Mouse (Mus musculus) spleen, postnatal 14 days (tissue): ENCODE data around the gene Lysmd4.
A peak's percentile ranks its signal among the peaks of the same experiment; 100 is the strongest.

ENCODE experiments used
- DNase-seq, 2 experiments: peaks; one replicate each; pipeline ENCODE4 v3.0.0; 2021 to 2022; ENCODE audit warnings: low spot score in 2 of 2

The Lysmd4 gene

DNA sequence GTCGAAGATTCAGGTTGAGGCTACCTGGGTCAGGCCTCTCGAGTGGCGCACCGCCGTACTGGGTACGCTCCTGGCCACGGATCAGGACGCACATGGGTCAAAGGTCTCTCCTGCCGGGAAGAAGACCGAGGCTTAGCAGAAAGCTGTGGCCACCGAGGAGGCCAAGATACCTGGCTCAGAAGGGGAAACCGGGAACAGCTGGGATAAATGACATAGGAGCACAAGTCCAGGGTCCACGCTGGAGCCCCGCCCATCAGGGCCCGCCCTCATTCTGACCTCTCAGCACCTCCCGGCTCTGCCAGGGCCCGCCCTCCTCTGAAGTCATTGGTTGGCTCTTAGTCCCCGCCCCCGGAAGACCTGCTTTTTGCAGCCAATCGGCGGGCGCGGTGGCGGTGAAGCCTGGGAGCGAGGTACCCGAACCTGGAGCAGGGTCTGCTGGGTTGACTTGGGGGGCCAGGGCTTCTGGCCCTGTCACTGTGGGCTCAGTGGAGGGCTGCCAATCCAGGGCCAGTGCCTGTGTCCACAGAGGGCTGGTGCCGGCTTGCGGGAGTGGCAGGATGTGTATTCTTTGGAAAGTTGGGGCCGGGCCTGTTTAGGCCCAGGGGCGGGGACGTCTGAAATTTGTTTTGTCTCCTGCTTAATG is at the start of gene Lysmd4:
Gene Lysmd4, plus strand, starts transcription at position 325 of the 643 bp plus-strand sequence.
- DNase-seq = peak; percentile 91 to 93

GRCm38 (mm10) chr7:67173522-67174195 is 48.7 kb upstream of the Lysmd4 start:
- DNase-seq = no peak

- DNase-seq = no peak
Observed at GRCm38 (mm10) chr7:67183786-67184185, 38.6 kb upstream of the Lysmd4 start.

GRCm38 (mm10) chr7:67199412-67199811 is 22.9 kb upstream of the Lysmd4 start:
- peak in 1 of 2 experiments; percentile 18 for DNase-seq

DNA sequence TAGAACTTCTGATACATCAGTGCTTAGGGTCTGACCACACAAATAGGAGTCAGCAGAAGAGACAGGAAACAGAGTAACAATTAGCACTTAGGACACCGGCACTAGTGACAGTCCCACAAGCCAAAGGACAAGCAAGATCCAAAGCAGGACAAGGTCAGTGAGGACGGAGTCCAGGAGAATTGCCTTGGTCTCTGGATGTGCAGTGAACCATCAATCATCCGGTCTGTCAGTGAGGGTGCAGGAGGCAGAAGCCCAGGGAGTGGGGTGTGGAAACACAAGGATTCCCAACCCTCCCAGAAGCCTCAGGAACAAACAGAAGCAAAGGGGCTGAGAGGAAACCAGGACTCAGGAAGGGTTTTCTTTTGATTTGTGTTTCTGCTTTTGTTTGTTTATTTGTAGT is 18.7 kb upstream of the Lysmd4 start:
- no peak for DNase-seq

GRCm38 (mm10) chr7:67205734-67206425 is 16.5 kb upstream of the Lysmd4 start:
- no peak for DNase-seq

DNA sequence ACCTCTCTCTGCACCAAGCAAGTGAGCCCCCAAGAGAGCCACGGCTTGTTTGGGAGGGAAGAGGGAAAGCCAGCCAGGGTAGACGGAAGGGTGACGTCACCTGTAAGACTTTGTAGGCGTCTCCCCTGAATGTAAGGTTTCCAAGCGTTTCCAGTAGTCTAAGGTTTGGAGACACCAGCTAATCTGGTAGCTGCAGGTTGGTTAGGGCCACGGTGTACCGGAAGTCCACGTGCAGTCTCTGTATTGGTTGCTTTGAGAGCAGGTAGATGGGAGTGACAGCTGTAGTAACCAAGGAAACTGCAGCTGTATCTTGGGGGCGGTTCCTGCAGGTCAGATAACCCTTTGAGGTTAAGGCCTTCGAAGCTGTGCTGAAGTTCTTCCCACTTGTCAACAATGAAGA is 15.8 kb upstream of the Lysmd4 start:
- DNase-seq = no peak

- no peak for DNase-seq
Observed at GRCm38 (mm10) chr7:67207701-67208100, 14.6 kb upstream of the Lysmd4 start.

DNA sequence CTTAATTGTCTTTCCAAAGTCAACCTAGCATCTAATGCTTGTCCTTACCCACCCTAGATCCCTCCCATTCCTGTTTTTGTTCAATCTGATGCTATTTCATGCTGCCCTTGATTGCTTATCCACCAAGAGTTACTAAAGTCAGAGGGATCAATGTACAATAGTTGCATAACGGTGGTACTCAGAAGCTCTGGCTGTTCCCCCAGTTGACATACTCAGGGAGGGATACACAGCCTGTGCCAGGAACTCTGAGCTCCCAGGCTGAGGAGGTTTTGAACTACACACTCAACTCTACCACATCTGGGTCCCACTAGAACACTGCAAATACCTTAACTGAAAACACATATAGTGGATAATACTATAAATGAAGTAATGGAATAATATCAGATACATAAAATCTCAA is 14.0 kb upstream of the Lysmd4 start:
- no peak for DNase-seq

DNA sequence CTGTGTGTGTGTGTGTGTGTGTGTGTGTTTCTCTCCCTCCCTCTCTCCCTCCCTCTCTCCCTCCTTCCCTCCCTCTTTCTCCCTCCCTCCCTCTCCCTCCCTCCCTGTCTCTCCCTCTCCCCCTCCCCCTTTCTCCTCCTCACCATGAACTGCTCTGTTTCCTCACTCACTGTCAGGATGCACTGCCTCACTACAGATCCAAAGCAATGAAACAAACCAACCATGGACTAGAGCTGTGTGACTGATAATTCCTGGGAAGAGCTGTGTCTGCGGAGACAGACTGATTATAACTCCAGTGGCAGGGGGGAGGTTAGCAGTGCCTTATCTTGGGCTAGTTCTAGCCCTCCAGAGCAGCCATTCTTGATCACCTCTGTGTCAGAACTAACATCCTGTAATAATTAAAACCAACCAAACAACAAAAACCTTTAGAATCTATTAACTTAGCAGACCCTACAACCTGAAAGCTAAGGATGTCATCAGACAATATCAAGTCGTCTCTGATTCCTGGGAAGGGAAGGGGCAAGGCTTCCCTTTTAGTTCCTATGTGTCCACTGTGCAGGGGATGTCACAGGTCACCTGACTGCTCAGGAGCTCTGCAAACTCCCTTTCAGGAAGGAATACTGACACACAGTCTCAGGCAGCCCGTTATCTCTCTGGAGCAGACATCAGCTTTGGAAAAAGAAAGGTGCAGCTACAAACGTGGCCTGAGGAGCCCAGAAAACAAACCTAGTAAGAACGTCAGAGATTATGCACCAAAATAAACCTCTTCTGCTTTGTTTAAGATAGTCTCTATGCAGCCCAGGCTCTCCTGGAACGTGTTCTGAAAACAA is 12.1 kb upstream of the Lysmd4 start:
- no peak for DNase-seq

DNA sequence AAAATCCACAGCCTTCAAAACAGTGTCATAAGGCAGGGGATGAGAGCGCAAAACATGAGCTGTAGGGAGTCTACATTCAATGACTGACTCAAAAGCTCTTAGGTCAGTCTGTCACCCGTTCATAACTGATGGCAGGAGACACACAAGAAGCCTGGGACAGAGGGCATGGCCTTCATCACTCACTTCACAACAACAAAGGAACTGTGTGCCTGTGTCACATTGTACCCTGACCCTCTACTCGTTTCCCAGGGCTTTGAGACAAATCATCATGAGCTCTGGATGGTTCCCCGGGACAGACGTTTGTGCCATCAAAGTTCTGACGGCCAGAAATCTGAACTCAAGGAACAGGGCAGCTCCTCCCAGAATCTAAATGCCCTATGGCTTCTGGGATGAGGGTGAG is 11.0 kb upstream of the Lysmd4 start:
- DNase-seq = no peak

GRCm38 (mm10) chr7:67211971-67212370 is 10.4 kb upstream of the Lysmd4 start:
- DNase-seq = no peak

DNA sequence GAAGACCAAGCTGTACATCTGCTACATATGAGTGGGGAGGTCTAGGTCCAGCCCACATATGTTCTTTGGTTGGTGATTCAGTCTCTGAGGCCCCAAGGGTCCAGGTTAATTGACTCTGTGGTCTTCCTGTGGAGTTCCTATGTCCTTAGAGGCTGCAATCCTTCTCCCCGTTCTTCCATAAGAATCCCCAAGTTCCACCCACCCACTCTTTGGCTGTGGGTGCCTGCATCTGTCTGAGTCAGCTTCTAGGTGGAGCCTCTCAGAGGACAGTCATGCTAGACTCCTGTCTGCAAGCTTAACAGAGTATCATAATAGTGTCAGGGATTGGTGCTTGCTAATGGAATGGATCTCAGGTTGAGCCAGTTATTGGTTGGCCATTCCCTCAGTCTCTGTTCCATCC is 8.8 kb upstream of the Lysmd4 start:
- no peak for DNase-seq

- no peak for DNase-seq
Observed at GRCm38 (mm10) chr7:67216351-67216750, 6.0 kb upstream of the Lysmd4 start.

GRCm38 (mm10) chr7:67217025-67217424 is 5.3 kb upstream of the Lysmd4 start:
- peak; percentile 35 to 70 for DNase-seq

- no peak for DNase-seq
Observed at GRCm38 (mm10) chr7:67225943-67226625, 3.7 kb downstream of the Lysmd4 start.

GRCm38 (mm10) chr7:67227538-67227937 is 5.2 kb downstream of the Lysmd4 start:
- DNase-seq = no peak

GRCm38 (mm10) chr7:67228390-67228789 is 6.0 kb downstream of the Lysmd4 start:
- no peak for DNase-seq

GRCm38 (mm10) chr7:67228891-67229602 is 6.7 kb downstream of the Lysmd4 start:
- DNase-seq = peak in 1 of 2 experiments; percentile 15

DNA sequence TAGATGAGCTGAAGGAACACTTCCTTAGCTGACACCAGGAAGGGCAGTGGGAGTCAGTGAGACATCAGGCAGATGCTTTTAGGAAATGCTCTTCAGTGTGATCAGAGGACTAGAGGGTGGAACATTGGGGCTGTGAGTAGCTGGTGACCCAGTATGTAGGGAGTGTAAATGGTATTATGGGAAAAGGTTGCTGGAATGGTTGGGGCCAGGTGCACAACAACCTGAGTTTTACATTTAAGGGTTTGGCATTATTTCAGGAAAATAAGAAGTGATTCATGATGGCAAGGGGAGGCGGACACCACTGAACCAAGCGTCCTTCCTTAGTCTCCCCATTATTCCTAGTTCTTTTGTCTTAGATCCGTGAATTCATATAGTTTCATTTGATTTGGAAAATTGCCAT is 7.4 kb downstream of the Lysmd4 start:
- no peak for DNase-seq

DNA sequence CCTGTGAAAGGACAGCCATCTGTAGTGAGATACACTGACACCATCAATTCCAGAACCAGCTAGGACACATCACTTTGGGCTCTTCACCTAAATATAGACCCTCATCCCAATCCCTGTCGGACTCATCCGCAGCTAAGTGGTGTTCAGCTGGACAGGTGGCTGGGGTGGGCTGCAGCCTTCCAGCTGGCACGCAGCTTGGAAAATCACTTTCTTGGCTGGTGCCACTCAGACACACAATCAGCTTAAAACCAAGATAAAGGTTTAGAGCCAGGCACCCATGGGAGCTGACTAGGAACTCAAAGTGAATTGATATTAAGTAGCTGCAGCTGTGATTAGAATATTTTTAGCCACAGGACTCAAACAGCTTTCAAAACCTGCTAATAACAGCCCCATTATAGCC is 7.9 kb downstream of the Lysmd4 start:
- DNase-seq = no peak
